Mouse (Mus musculus): ENCODE results near the gene Cul4a.
A peak's percentile ranks its signal among the peaks of the same experiment; 100 is the strongest.
"Not testable (repeated sequence)": the region's sequence is repeated elsewhere in the genome, so short reads cannot be mapped to it uniquely, and the experiment has no call there.

The Cul4a gene

DNA sequence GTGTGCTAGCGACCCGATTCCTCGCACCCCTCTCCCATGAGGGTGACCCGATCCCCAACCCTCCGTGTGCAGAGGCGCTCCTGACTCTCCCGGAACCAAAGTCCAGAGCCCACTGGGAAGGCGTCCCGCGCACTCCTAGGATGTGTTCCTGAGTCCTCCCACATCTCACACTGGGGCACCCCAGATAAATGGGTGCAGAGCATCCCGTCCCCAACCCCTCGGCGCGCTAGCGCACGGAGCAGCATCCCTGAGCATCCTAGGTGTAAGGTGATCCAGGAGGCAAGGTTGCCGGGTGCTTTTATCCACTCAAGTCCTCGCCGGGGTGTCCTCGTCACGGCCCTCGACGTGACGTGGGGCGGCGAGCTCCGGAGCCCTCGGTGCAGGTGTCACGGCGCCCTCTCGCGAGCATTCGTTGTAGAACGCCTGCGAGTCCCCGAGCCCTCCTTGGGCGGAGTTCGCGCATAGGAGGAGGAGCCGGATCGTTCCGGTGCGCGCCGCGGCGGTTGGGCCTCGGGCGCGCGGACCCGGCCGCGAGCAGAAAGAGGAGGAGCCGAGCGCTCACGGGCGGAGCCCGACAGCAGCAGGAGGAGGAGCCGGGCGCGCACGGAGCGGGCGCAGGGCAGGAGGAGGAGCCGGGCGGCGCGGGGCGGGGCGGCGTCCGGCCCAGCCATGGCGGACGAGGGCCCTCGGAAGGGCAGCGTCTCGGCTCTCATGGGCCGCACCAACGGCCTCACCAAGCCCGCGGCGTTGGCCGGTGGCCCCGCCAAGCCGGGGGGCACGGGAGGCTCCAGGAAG is at the start of gene Cul4a, which contains the start of gene Pcid2:
Cul4a (plus strand) TSS at position 535 of the 795 bp plus-strand sequence.
Pcid2 (minus strand) TSS at position 373 of the 795 bp plus-strand sequence.
- DNase-seq (ENCODE audit: low read depth, low spot score), result peak; percentile 97

- no peak for DNase-seq (ENCODE audit: low read depth, low spot score)
Observed at GRCm38 (mm10) chr8:13057351-13057750, 48.1 kb upstream of the Cul4a start.

- no peak for DNase-seq (ENCODE audit: low read depth, low spot score)
Observed at GRCm38 (mm10) chr8:13060441-13061150, 44.8 kb upstream of the Cul4a start, which contains the start of gene Proz. Proz (plus strand) TSS chr8:13060914.

DNA sequence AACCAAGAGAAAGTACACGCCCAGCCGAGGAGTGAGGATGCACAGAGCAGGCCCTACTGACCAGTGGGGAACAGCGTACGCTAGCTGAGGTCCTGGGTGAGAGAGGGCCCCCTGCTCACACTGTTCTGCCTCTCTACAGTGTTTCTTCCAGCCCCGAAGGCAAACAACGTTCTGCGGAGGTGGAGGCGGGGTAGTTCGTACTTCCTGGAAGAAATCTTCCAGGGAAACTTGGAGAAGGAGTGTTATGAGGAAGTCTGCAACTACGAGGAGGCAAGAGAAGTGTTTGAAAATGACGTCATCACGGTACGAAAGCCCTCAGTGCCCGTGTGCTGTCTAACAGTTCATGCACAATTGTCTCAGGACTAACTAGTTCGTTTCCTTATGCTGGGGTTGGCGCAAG is 42.3 kb upstream of the Cul4a start:
- no peak for DNase-seq (ENCODE audit: low read depth, low spot score)

GRCm38 (mm10) chr8:13073255-13073654 is 32.2 kb upstream of the Cul4a start:
- DNase-seq (ENCODE audit: low read depth, low spot score), result no peak

DNA sequence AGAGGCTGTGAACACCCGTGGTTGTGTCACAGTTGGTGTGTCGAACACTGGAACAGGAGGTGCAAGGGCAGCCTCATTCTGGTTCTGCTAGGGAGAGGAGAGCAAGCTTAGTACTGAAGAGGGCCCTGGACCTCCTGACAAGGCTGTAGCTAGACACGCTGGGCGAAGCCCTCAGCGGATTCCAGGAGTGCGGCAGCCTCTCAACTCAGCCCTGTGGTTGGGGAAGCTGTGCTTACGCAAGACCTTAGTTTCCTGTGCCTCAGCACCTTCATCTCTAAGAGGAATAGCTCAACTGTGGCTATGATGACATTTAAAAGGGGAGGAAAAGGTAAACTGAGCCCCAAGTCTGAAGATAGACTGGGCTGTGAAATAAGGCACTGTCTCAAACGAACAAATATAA is 30.4 kb upstream of the Cul4a start:
- DNase-seq (ENCODE audit: low read depth, low spot score), result no peak

- not testable (repeated sequence) for DNase-seq (ENCODE audit: low read depth, low spot score)
Observed at GRCm38 (mm10) chr8:13075579-13075978, 29.8 kb upstream of the Cul4a start.

- no peak for DNase-seq (ENCODE audit: low read depth, low spot score)
Observed at GRCm38 (mm10) chr8:13077542-13077941, 27.9 kb upstream of the Cul4a start.

- DNase-seq (ENCODE audit: low read depth, low spot score), result peak; percentile 82
Observed at GRCm38 (mm10) chr8:13104691-13105086, 732 bp upstream of the Cul4a start.

DNA sequence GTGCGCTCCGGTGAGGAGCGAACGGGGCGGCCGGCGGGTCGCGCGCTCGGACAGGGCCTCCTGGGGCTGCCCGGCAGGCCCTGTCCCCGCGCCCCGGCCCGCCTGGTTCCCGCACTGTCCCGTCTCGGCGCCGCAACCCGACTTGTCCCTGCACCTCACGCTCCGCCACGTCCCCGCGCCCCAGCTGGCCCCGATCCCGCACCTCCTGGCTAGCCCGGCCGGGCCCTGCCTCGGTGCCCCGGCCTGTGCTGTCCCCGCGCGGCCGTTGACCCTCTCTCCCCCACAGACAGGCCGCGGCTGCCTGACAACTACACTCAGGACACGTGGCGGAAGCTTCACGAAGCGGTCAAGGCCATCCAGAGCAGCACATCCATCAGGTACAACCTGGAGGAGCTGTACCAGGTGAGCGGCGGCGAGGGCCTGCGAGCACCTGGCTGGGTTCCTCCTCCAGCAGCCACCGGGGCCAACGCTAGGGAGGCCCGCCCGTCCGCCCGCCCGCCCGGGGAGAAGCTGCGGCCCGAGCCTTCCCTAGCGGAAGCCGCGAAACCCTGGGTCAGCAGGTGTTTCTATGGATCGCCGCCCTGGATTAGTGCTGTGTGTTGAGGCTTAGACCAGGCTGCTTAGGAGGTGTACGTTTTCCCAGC is 609 bp downstream of the Cul4a start:
- peak; percentile 30 for DNase-seq (ENCODE audit: low read depth, low spot score)

DNA sequence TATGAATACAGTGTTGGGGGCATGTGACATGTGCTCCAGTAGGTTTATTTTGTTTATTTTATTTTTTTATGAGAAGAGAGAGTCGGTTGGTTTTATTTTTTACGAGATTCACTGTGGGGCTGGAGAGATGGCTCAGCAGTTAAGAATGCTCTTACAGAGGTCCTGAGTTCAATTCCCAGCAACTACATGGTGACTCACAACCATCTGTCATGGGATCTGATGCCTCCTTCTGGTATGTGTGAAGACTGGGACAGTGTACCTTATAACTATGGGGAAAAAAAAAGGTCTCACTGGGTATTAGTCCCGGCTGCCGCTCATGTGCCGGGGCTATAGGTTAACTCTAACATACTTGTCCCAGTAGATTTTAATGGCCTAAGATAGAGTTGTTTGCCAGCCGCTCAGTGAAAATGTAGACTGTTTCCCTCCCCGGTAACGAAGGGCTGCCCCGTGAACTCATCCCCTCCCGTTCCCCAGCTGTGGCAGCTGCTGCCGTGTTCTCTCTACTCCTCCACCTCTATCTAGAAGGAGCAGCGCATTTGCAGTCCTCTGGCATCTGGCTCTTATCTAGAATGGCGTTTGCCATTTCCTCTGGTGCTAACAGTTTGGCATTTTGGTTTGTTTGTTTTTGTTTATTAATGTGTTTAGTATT is 2.7 kb downstream of the Cul4a start:
- DNase-seq (ENCODE audit: low read depth, low spot score), result no peak

GRCm38 (mm10) chr8:13108967-13109366 is 3.5 kb downstream of the Cul4a start:
- DNase-seq (ENCODE audit: low read depth, low spot score), result no peak

GRCm38 (mm10) chr8:13109416-13109960 is 4.1 kb downstream of the Cul4a start:
- DNase-seq (ENCODE audit: low read depth, low spot score), result no peak

- no peak for DNase-seq (ENCODE audit: low read depth, low spot score)
Observed at GRCm38 (mm10) chr8:13111917-13112316, 6.5 kb downstream of the Cul4a start.

DNA sequence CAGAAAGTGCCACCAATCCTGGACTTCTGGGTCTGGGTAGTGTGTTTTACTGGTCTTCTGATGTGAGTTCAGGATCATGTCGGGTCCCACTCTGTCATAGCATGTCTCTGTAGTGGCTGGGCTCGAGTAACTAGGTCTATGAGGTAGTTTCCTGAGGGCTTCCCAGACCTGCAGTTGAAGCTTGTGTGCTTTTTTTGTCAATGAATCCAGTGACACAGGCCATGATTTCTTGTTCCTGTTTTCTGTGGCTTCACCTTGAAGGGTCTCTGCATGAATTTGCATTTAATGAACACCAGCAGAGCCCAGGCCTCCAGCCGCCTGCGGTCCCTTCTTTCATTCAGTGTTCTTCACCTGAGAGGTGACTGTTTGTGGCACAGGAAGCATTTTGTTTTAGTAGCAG is 7.8 kb downstream of the Cul4a start:
- DNase-seq (ENCODE audit: low read depth, low spot score), result no peak

DNA sequence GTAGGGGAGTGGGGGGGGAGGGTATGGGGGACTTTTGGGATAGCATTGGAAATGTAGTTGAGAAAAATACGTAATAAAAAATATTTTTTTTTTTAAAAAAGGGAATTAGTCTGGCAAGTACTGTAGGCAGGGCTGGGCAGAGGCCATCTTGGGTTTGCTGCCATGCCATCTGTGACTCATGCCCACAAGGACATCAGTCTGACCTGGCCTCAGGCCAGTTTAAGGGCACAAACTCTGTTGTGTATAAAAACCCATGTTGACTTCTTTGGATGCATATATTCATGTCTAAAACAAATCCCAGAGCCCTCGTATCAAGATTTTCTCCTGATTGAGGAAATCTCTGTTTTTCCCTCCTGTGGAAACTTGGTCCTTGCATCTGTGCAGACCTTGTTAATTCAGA is 11.7 kb downstream of the Cul4a start:
- no peak for DNase-seq (ENCODE audit: low read depth, low spot score)

DNA sequence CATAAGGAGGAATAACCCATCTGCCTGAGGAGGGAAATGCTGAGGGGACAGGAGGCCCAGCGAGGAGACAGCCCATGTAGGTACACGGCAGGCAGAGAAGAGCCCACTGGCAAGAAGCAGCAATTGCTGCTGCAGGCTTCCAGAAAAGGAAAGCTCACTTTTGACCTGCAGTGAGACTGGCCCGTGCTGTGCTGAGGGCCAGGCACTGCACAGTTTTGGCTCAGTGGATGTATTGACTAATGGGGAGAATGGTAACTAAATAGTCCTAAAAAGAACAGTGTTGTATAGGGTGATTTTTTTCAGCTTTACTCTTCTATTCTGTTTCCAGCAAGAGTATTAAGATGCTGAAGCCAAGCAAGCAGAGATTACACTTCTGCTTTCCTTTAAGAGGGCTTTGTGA is 13.1 kb downstream of the Cul4a start:
- no peak for DNase-seq (ENCODE audit: low read depth, low spot score)

GRCm38 (mm10) chr8:13120882-13121665 is 15.7 kb downstream of the Cul4a start:
- no peak for DNase-seq (ENCODE audit: low read depth, low spot score)

- DNase-seq (ENCODE audit: low read depth, low spot score), result no peak
Observed at GRCm38 (mm10) chr8:13122887-13123421, 17.5 kb downstream of the Cul4a start.

GRCm38 (mm10) chr8:13124897-13125296 is 19.5 kb downstream of the Cul4a start:
- DNase-seq (ENCODE audit: low read depth, low spot score), result no peak

Data from skeletal muscle tissue, adult 2 months (tissue).